Mouse (Mus musculus) CD4-positive helper T cell, adult 2 months (primary cell): ENCODE data around the gene Vmn1r143.
"Not testable (repeated sequence)": the region's sequence is repeated elsewhere in the genome, so short reads cannot be mapped to it uniquely, and the experiment has no call there.

ENCODE experiments used
- DNase-seq: peaks from one replicate; pipeline ENCODE4 v3.0.0-alpha.2; 2012; ENCODE audit warnings: low read depth, missing footprints, low spot score

The Vmn1r143 gene

DNA sequence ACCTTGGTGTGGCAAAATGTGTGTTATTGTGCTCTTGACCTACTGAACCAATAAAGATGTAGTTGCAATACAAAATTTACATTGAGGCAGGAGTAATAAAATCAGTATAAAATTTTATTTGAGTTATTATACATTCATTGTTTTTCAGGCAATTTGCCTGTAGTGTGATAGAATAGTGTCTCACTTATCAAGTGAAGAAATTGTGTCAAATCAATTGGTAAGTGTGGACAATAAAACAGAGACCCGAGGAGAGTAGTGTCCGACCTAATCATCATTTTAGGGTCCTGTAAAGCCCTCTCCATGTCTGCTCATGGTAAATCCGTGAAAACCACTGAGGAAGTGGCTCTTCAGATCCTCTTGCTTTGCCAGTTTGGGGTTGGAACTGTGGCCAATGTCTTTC lies at the start of gene Vmn1r143:
Gene Vmn1r143 (plus strand): TSS at position 301 of the 400 bp plus-strand sequence.
- DNase-seq = not testable (repeated sequence)

- DNase-seq = not testable (repeated sequence)
Measured at GRCm38 (mm10) chr7:22163935-22164334, 25.2 kb upstream of the Vmn1r143 start, which contains the start of gene Vmn1r142. Gene Vmn1r142, minus strand, starts transcription at chr7:22164035.

- DNase-seq = not testable (repeated sequence)
Measured at GRCm38 (mm10) chr7:22201164-22201563, 12.0 kb downstream of the Vmn1r143 start, which contains the start of gene Gm8653. Gene Gm8653, minus strand, starts transcription at chr7:22201264.

DNA sequence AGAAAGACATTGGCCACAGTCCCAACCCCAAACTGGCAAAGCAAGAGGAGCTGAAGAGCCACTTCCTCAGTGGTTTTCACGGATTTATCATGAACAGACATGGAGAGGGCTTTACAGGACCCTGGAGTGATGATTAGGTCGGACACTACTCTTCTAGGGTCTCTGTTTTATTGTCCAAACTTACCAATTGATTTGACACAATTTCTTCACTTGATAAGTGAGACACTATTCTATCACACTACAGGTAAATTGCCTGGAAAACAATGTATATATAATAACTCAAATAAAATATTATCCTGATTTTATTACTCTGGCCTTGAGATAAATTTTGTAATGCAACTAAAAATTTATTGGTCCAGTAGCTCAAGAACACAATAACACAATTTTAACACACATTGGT lies 40.2 kb downstream of the Vmn1r143 start, which contains the start of gene Gm8453:
Gene Gm8453 (minus strand): TSS at position 101 of the 400 bp plus-strand sequence.
- DNase-seq = not testable (repeated sequence)
